Mouse (Mus musculus): ENCODE data around the gene Grik3.

Gene Grik3

GRCm38 (mm10) chr4:125727626-125728025, 237.1 kb downstream of the Grik3 start:
- no peak for DNase-seq (ENCODE audit: low read depth)

- DNase-seq (ENCODE audit: low read depth) = no peak
Measured at GRCm38 (mm10) chr4:125728091-125728863, 237.8 kb downstream of the Grik3 start.

- no peak for DNase-seq (ENCODE audit: low read depth)
Measured at GRCm38 (mm10) chr4:125729305-125730220, 239.1 kb downstream of the Grik3 start.

GRCm38 (mm10) chr4:125730751-125731150, 240.3 kb downstream of the Grik3 start:
- DNase-seq (ENCODE audit: low read depth) = no peak

DNA sequence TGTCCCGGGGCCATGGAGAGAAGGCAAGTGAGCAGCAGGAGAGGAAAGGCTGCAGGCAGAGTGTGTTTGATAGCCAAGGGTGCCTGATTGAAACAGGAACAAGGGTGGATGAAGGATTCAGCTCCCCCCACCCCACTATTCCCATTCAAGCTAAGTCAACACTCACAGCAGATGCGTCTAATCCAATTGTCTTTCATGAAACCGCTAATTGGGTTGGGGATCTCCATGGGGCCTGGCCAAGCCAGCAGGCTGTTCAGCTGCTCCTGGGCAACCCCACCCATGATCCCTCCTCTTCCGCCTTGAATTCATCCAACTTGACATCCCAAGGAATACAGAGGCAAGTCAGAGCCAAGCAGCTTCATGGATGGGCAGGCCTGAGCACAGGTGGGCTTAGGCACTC, 246.3 kb downstream of the Grik3 start:
- no peak for DNase-seq (ENCODE audit: low read depth)

DNA sequence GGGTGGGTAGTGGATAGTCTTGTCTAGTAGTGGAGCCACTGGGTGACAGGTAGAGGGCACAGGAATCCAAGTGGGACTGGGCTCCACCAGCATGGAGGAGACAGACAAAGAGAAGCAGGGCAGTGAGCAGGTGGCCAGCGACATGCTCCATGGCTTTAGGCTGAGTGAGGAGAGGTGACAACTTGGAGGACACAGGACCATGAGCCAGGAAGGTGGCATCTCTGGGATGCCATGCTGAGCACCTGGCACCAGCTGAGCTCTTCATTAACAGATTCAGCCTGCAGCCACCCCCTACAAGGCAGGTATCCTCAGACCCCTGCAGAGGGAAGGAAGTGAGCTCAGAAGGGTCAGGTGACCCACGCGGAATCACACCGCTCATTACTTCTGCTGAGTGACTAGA, 248.3 kb downstream of the Grik3 start:
- no peak for DNase-seq (ENCODE audit: low read depth)

- no peak for DNase-seq (ENCODE audit: low read depth)
Measured at GRCm38 (mm10) chr4:125742162-125742571, 251.7 kb downstream of the Grik3 start.

- no peak for DNase-seq (ENCODE audit: low read depth)
Measured at GRCm38 (mm10) chr4:125745902-125746301, 255.4 kb downstream of the Grik3 start.

DNA sequence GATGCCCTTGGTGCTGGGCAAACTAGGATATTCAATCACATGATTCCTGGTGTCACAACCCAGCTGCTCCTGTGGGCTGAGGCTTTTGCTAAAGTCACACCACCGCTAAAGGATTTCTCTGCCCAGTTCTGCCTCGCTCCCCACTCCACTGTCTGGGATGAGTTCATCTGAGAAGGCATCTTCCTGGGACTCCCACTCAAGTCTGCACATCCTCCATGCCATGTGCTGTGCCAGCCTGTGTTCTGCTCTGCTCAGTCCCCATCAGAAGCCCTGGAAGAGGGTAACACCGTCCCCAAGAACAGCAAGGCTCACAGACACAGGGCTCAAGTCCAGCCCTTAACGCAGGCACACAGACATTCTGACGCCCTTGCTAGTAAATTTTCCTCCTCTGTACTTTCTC, 265.9 kb downstream of the Grik3 start:
- DNase-seq (ENCODE audit: low read depth) = no peak

DNA sequence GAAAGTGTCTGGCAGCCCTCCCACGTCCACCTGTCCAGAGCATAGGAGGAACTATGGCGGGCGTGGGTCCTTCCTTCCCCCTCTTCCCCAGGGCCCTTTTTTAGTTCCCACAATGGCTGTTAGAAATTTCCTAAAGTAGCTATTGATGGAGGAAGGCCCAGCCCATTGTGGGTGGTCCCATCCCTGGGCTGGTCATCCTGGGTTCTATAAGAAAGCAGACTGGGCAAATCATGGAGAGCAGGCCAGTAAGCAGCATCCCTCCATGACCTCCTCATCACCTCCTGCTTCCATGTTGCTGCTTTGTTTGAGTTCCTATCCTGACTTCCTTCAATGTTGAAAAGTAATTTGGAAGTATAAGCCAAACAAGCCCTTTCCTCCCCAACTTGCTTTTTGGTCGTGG, 269.8 kb downstream of the Grik3 start:
- no peak for DNase-seq (ENCODE audit: low read depth)

DNA sequence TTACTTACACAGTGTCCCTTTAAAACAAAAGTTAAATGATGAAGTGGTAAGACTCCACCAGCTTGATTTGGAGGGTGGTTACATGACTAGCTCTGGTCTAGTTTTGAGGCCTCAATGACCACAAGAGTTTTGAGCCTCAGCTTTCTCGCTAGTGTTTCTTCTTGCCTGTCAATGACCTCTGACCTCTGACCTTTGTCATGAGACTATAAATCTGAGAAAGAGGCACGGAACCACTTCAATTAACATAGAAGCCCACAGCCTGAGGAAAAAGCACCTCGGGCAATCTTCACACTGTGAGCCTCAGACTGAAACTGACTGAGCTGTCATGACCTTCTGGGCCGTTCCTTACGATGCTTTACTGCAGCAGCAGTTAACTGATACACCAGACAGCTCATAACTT, 272.6 kb downstream of the Grik3 start:
- no peak for DNase-seq (ENCODE audit: low read depth)
